Mouse (Mus musculus): ENCODE data around the gene AC124108.1. TPM values are rescaled to one million over a fixed set of nuclear protein-coding genes. Genes with fewer than 3 reads are reported as not detected.

Gene AC124108.1
- polyA plus RNA-seq, 1 experiment from 2014 or later: 0.02 TPM

- 76% methylated on average over 8 of the region's 8 CpGs for WGBS
- H3K4me3 ChIP-seq (ENCODE audit: low read depth, low read length): no peak overlapping the region
- no peaks in the 10 kb centered on the region for H3K9me3 ChIP-seq (ENCODE audit: control insufficient read depth, low read length)
- H3K9ac ChIP-seq (ENCODE audit: low read length): no peak overlapping the region
- no peak for ATAC-seq (ENCODE audit: low FRiP score, low TSS enrichment)
- no peak overlapping the region for H3K4me2 ChIP-seq (replicated peaks; ENCODE audit: low read depth)
- no peaks in the 10 kb centered on the region for H3K27me3 ChIP-seq (ENCODE audit: control insufficient read depth, insufficient read depth, low read length)
- no peaks in the 10 kb centered on the region for H3K4me1 ChIP-seq (replicated peaks; ENCODE audit: control insufficient read depth, insufficient read depth)
- no peak overlapping the region for H3K27ac ChIP-seq (replicated peaks)
- no peaks in the 10 kb centered on the region for H3K36me3 ChIP-seq (ENCODE audit: control insufficient read depth, insufficient read depth, low read length)
- TF ChIP-seq EP300 (optimal IDR thresholded peaks at IDR 0.05) (no peak), CTCF (IDR thresholded peaks at IDR 0.05; ENCODE audit: low read depth) (no peak)
- no peak for DNase-seq (ENCODE audit: low spot score)
These were observed 45.1 kb upstream of the AC124108.1 start for GRCm38 (mm10) chr1:132145973-132146685.

DNA sequence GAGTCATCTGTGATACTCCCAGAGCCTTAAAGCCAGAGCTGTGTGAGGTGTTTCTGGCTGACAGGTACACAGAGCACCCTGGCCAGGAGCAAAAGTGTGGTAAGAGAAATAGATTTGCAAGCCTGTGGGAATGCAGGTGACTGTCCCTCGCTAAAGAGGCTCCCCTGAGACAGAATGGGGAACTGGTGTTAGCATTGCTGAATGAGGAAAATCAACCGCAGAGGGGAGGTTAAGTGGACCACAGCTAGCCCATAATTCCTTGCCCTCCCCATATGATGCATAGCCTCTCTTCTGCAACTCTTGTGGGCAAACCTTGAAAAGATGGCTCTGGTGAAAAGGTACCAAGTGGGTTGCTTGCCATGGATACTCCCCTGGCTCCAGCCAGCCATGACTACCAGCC is 41.8 kb upstream of the AC124108.1 start:
- Histone ChIP-seq H3K4me3 (ENCODE audit: low read depth, low read length) (no peak overlapping the region), H3K4me2 (replicated peaks; ENCODE audit: low read depth) (no peak overlapping the region), H3K27ac (replicated peaks) (no peak overlapping the region), H3K27me3 (ENCODE audit: control insufficient read depth, insufficient read depth, low read length) (no peaks in the 10 kb centered on the region), H3K36me3 (ENCODE audit: control insufficient read depth, insufficient read depth, low read length) (no peaks in the 10 kb centered on the region), H3K9ac (ENCODE audit: low read length) (no peak overlapping the region), H3K9me3 (ENCODE audit: control insufficient read depth, low read length) (no peaks in the 10 kb centered on the region), H3K4me1 (replicated peaks; ENCODE audit: control insufficient read depth, insufficient read depth) (no peaks in the 10 kb centered on the region)
- ATAC-seq (ENCODE audit: low FRiP score, low TSS enrichment): no peak
- TF ChIP-seq EP300 (optimal IDR thresholded peaks at IDR 0.05) (no peak), CTCF (IDR thresholded peaks at IDR 0.05; ENCODE audit: low read depth) (no peak)
- WGBS: 83% methylated on average over 2 of the region's 2 CpGs
- no peak for DNase-seq (ENCODE audit: low spot score)

DNA sequence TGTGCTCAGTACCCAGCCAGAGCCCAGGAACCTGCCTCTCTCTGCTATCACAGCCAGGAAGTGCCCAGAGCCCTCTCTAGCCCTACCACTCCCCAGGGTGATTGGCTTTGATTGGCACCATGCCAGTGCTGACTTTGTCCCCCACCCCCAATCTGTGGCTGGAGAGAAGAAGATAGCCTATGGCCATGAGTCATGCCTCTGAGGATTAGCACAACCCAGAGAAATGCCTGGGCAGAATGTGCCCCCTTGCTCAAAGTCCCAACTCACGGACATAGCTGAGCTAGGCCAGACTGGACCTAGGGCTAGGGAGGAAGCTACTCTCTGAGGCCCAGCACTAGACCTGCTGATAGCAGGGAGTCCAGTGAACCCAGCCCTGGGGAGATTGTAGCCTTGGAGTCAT is 41.1 kb upstream of the AC124108.1 start:
- H3K36me3 ChIP-seq (ENCODE audit: control insufficient read depth, insufficient read depth, low read length): no peaks in the 10 kb centered on the region
- no peak overlapping the region for H3K4me3 ChIP-seq (ENCODE audit: low read depth, low read length)
- H3K9me3 ChIP-seq (ENCODE audit: control insufficient read depth, low read length): no peaks in the 10 kb centered on the region
- peak overlapping the region; percentile 77 for H3K27ac ChIP-seq (replicated peaks)
- no peak for TF ChIP-seq CTCF (IDR thresholded peaks at IDR 0.05; ENCODE audit: low read depth)
- no peak for TF ChIP-seq EP300 (optimal IDR thresholded peaks at IDR 0.05)
- WGBS: 30% methylated on average over 1 of the region's 1 CpGs
- H3K4me1 ChIP-seq (replicated peaks; ENCODE audit: control insufficient read depth, insufficient read depth): no peaks in the 10 kb centered on the region
- ATAC-seq (ENCODE audit: low FRiP score, low TSS enrichment): peak; percentile 85
- no peak overlapping the region for H3K4me2 ChIP-seq (replicated peaks; ENCODE audit: low read depth)
- no peak overlapping the region for H3K9ac ChIP-seq (ENCODE audit: low read length)
- peak; percentile 84 for DNase-seq (ENCODE audit: low spot score)
- no peaks in the 10 kb centered on the region for H3K27me3 ChIP-seq (ENCODE audit: control insufficient read depth, insufficient read depth, low read length)

GRCm38 (mm10) chr1:132150817-132151601 is 40.2 kb upstream of the AC124108.1 start:
- Histone ChIP-seq H3K9ac (ENCODE audit: low read length) (no peak overlapping the region), H3K36me3 (ENCODE audit: control insufficient read depth, insufficient read depth, low read length) (no peaks in the 10 kb centered on the region), H3K27ac (replicated peaks) (peak overlapping the region; percentile 77), H3K27me3 (ENCODE audit: control insufficient read depth, insufficient read depth, low read length) (no peaks in the 10 kb centered on the region), H3K4me3 (ENCODE audit: low read depth, low read length) (no peak overlapping the region), H3K9me3 (ENCODE audit: control insufficient read depth, low read length) (no peaks in the 10 kb centered on the region), H3K4me2 (replicated peaks; ENCODE audit: low read depth) (no peak overlapping the region), H3K4me1 (replicated peaks; ENCODE audit: control insufficient read depth, insufficient read depth) (no peaks in the 10 kb centered on the region)
- ATAC-seq (ENCODE audit: low FRiP score, low TSS enrichment): peak; percentile 16
- WGBS: 65% methylated on average over 15 of the region's 15 CpGs
- TF ChIP-seq EP300 (optimal IDR thresholded peaks at IDR 0.05) (no peak), CTCF (IDR thresholded peaks at IDR 0.05; ENCODE audit: low read depth) (no peak)
- no peak for DNase-seq (ENCODE audit: low spot score)

DNA sequence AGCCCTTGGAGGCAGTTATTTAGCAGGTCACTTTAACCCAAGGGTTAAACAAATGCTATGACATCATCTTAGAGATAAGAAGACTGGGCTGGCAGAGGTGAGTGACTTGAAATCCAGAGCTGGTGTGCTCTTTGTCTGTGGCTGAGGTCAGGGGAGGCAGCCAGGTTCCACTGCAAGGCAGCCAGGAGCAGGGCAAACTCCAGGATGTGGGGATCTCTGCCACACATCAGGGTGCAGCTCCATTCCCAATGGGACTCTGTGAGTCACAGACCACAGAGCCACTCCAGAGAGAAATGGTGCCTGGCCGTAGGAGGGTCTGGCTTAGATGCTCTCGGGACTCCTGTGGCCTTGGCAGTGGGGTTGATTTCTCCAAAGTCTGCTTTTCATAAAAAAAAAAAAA is 39.3 kb upstream of the AC124108.1 start:
- Histone ChIP-seq H3K4me2 (replicated peaks; ENCODE audit: low read depth) (no peak overlapping the region), H3K36me3 (ENCODE audit: control insufficient read depth, insufficient read depth, low read length) (no peaks in the 10 kb centered on the region), H3K4me3 (ENCODE audit: low read depth, low read length) (no peak overlapping the region), H3K27me3 (ENCODE audit: control insufficient read depth, insufficient read depth, low read length) (no peaks in the 10 kb centered on the region), H3K4me1 (replicated peaks; ENCODE audit: control insufficient read depth, insufficient read depth) (no peaks in the 10 kb centered on the region), H3K27ac (replicated peaks) (peak overlapping the region; percentile 77), H3K9ac (ENCODE audit: low read length) (no peak overlapping the region), H3K9me3 (ENCODE audit: control insufficient read depth, low read length) (no peaks in the 10 kb centered on the region)
- ATAC-seq (ENCODE audit: low FRiP score, low TSS enrichment) (peak; percentile 74), DNase-seq (ENCODE audit: low spot score) (peak; percentile 66)
- TF ChIP-seq EP300 (optimal IDR thresholded peaks at IDR 0.05) (no peak), CTCF (IDR thresholded peaks at IDR 0.05; ENCODE audit: low read depth) (no peak)
- WGBS: 43% methylated on average over 2 of the region's 2 CpGs

Measured in stomach, postnatal 0 days (tissue).